Mouse (Mus musculus) E14TG2a.4 (cell line): Measurements from ENCODE around the gene Rptor.

Experiments
- H3K27me3 ChIP-seq: 2 replicates; pipeline ENCODE4 v1.6.1; 2014; ENCODE audit warnings: low read length, control low read depth; ENCODE audit not compliant: insufficient read depth
- H3K36me3 ChIP-seq: 2 replicates; pipeline ENCODE4 v1.6.1; 2014; ENCODE audit warnings: low read length, control low read depth; ENCODE audit not compliant: insufficient read depth
- H3K4me1 ChIP-seq: replicated peaks from 2 replicates; pipeline ENCODE4 v1.6.1; 2014; ENCODE audit warnings: low read depth, low read length, control low read depth
- H3K4me3 ChIP-seq: replicated peaks from 2 replicates; pipeline ENCODE4 v1.5.1; 2014; ENCODE audit warnings: mild to moderate bottlenecking, low read length
- H3K9me3 ChIP-seq: 2 replicates; pipeline ENCODE4 v1.6.1; 2014; ENCODE audit warnings: low read length, control low read depth
- CTCF ChIP-seq: conservative IDR thresholded peaks from 2 replicates; pipeline ENCODE4 v1.5.1; 2014; ENCODE audit warnings: low read length
- NANOG ChIP-seq: IDR thresholded peaks from 2 replicates; pipeline ENCODE4 v1.6.1; 2014; ENCODE audit warnings: borderline replicate concordance, low read length, mixed read lengths
- POU5F1 ChIP-seq: IDR thresholded peaks from 2 replicates; pipeline ENCODE4 v1.6.1; 2014; ENCODE audit warnings: low read length, borderline replicate concordance

The Rptor gene

DNA sequence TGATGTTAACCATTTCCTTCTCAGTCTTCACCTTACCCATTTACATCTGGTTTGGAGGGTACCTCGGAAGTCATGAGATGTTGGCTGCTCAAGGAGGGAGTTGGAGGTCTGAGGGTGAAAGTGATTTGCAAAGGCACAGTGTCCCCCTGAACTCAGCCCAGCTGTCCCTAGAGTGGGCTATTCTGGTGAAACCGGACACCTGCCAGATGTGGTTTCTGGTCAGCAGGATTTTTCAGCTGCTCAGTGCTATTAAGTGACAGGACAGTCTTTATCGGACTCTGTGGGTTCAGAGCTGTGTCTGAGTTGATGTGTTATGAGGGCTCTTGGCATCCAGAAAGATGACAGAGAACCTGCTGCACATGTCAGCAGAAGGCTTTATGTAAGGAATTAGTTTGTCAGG is 18.6 kb downstream of the Rptor start:
- H3K27me3 ChIP-seq, result no peaks in the 10 kb centered on the region
- H3K9me3 ChIP-seq, result no peaks in the 10 kb centered on the region
- H3K4me1 ChIP-seq, result peaks cover 89% of the 10 kb centered on the region
- TF ChIP-seq CTCF (no peak), POU5F1 (no peak), NANOG (no peak)
- H3K4me3 ChIP-seq, result no peak overlapping the region
- peaks cover 22% of the 10 kb centered on the region for H3K36me3 ChIP-seq

DNA sequence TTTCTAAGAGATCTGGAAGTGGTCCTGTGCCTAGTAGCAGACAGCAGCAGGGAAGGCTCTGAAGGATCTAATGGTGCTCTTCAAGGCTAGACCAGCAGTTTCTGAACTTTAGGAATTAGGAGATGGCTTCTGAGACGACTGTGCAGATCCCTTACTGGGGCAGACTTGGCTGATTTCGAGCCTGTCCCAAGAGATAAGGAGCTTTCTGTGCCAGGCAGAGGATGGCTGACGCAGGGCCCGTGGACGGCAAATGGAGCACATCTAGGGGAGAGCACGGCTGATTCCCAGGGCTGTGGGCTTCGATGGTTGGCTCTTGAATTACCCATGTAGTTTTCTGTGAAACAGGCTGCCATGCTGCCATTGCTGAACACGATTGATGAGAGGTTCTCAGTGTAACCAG is 21.1 kb downstream of the Rptor start:
- H3K36me3 ChIP-seq, result peaks cover 28% of the 10 kb centered on the region
- H3K27me3 ChIP-seq, result no peaks in the 10 kb centered on the region
- H3K4me1 ChIP-seq, result peaks cover 88% of the 10 kb centered on the region
- H3K4me3 ChIP-seq, result no peak overlapping the region
- no peak for TF ChIP-seq POU5F1
- TF ChIP-seq CTCF, result no peak
- no peak for TF ChIP-seq NANOG
- H3K9me3 ChIP-seq, result no peaks in the 10 kb centered on the region

DNA sequence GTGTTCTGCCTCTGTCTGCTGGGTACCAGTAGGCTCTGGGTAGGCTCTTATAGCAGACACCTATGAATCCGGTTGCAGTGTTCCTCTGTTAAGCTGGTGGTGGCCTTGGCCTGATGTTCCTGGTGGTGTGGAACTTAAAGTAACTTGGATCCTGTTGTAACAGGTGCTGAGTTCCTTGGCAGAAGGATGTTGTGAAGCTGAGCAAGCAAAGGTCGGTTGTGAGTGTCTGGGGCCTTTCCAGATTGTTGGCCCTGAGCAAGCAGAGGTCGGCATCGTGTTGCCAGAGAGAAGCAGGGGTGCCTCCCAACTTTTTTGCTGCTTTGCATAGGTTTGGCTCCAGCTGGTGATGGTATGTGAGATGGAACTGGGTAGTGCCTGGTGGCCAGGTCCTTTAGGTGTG is 21.7 kb downstream of the Rptor start:
- Histone ChIP-seq H3K4me1 (peaks cover 88% of the 10 kb centered on the region), H3K36me3 (peaks cover 28% of the 10 kb centered on the region), H3K9me3 (no peaks in the 10 kb centered on the region), H3K27me3 (no peaks in the 10 kb centered on the region), H3K4me3 (no peak overlapping the region)
- TF ChIP-seq CTCF (no peak), POU5F1 (no peak), NANOG (no peak)

GRCm38 (mm10) chr11:119624955-119625354 is 22.2 kb downstream of the Rptor start:
- no peaks in the 10 kb centered on the region for H3K9me3 ChIP-seq
- peaks cover 28% of the 10 kb centered on the region for H3K36me3 ChIP-seq
- no peak for TF ChIP-seq CTCF
- TF ChIP-seq POU5F1, result no peak
- TF ChIP-seq NANOG, result no peak
- no peak overlapping the region for H3K4me3 ChIP-seq
- peaks cover 89% of the 10 kb centered on the region for H3K4me1 ChIP-seq
- H3K27me3 ChIP-seq, result no peaks in the 10 kb centered on the region

- H3K4me1 ChIP-seq, result peaks cover 89% of the 10 kb centered on the region
- H3K36me3 ChIP-seq, result peaks cover 28% of the 10 kb centered on the region
- no peaks in the 10 kb centered on the region for H3K9me3 ChIP-seq
- no peak for TF ChIP-seq POU5F1
- TF ChIP-seq CTCF, result no peak
- TF ChIP-seq NANOG, result no peak
- H3K27me3 ChIP-seq, result no peaks in the 10 kb centered on the region
- no peak overlapping the region for H3K4me3 ChIP-seq
Measured at GRCm38 (mm10) chr11:119625476-119625875, 22.8 kb downstream of the Rptor start.

GRCm38 (mm10) chr11:119625943-119626342 is 23.2 kb downstream of the Rptor start:
- Histone ChIP-seq H3K36me3 (peaks cover 24% of the 10 kb centered on the region), H3K9me3 (no peaks in the 10 kb centered on the region), H3K27me3 (no peaks in the 10 kb centered on the region), H3K4me3 (no peak overlapping the region), H3K4me1 (peaks cover 89% of the 10 kb centered on the region)
- TF ChIP-seq NANOG, result no peak

GRCm38 (mm10) chr11:119627243-119627642 is 24.5 kb downstream of the Rptor start:
- TF ChIP-seq CTCF, result peak; percentile 98
- no peak for TF ChIP-seq POU5F1
- no peak for TF ChIP-seq NANOG
- Histone ChIP-seq H3K36me3 (peaks cover 21% of the 10 kb centered on the region; the same call in 1 of the 2 replicates), H3K27me3 (no peaks in the 10 kb centered on the region), H3K9me3 (no peaks in the 10 kb centered on the region), H3K4me1 (peaks cover 89% of the 10 kb centered on the region), H3K4me3 (no peak overlapping the region)

- H3K36me3 ChIP-seq, result peaks cover 17% of the 10 kb centered on the region; the same call in 1 of the 2 replicates
- TF ChIP-seq NANOG, result no peak
- TF ChIP-seq CTCF, result no peak
- TF ChIP-seq POU5F1, result no peak
Measured at GRCm38 (mm10) chr11:119629072-119629471, 26.4 kb downstream of the Rptor start.

GRCm38 (mm10) chr11:119630329-119630728 is 27.6 kb downstream of the Rptor start:
- H3K27me3 ChIP-seq, result no peaks in the 10 kb centered on the region
- peak overlapping the region; percentile 49 for H3K4me3 ChIP-seq
- no peaks in the 10 kb centered on the region for H3K9me3 ChIP-seq
- TF ChIP-seq CTCF, result no peak
- no peak for TF ChIP-seq NANOG
- TF ChIP-seq POU5F1, result no peak
- H3K36me3 ChIP-seq, result peaks cover 14% of the 10 kb centered on the region
- H3K4me1 ChIP-seq, result peaks cover 87% of the 10 kb centered on the region

More at GRCm38 (mm10) chr11:119629072-119629471, 26.4 kb downstream of the Rptor start:
- Histone ChIP-seq H3K9me3 (no peaks in the 10 kb centered on the region), H3K4me1 (peaks cover 87% of the 10 kb centered on the region), H3K4me3 (no peak overlapping the region), H3K27me3 (no peaks in the 10 kb centered on the region)
